Mouse (Mus musculus): ENCODE results near the gene Hsd17b13.

GRCm38 (mm10) chr5:104024762-104025161 lies 47.6 kb upstream of the Hsd17b13 start:
- TF ChIP-seq CTCF (IDR thresholded peaks at IDR 0.05) (no peak), EP300 (IDR thresholded peaks at IDR 0.05) (no peak)
